Mouse (Mus musculus): Measurements from ENCODE around the gene Bdh1.

Bdh1 gene

GRCm38 (mm10) chr16:31501751-31502365 is 79.8 kb downstream of the Bdh1 start:
- DNase-seq (ENCODE audit: low read depth), result no peak

GRCm38 (mm10) chr16:31506665-31507456 is 84.8 kb downstream of the Bdh1 start:
- peak; percentile 19 for DNase-seq (ENCODE audit: low read depth)

- peak; percentile 29 for DNase-seq (ENCODE audit: low read depth)
These were observed 85.3 kb downstream of the Bdh1 start for GRCm38 (mm10) chr16:31507457-31507755.

GRCm38 (mm10) chr16:31507794-31508526 is 85.9 kb downstream of the Bdh1 start:
- DNase-seq (ENCODE audit: low read depth), result peak; percentile 65
